Mouse (Mus musculus): Measurements from ENCODE around the gene Ccl25. TPM values are rescaled to one million over a fixed set of nuclear protein-coding genes. Genes with fewer than 3 reads are reported as not detected.
A peak's percentile ranks its signal among the peaks of the same experiment; 100 is the strongest.

Ccl25 gene
- polyA plus RNA-seq, 1 experiment from 2014 or later: 10.2 TPM

DNA sequence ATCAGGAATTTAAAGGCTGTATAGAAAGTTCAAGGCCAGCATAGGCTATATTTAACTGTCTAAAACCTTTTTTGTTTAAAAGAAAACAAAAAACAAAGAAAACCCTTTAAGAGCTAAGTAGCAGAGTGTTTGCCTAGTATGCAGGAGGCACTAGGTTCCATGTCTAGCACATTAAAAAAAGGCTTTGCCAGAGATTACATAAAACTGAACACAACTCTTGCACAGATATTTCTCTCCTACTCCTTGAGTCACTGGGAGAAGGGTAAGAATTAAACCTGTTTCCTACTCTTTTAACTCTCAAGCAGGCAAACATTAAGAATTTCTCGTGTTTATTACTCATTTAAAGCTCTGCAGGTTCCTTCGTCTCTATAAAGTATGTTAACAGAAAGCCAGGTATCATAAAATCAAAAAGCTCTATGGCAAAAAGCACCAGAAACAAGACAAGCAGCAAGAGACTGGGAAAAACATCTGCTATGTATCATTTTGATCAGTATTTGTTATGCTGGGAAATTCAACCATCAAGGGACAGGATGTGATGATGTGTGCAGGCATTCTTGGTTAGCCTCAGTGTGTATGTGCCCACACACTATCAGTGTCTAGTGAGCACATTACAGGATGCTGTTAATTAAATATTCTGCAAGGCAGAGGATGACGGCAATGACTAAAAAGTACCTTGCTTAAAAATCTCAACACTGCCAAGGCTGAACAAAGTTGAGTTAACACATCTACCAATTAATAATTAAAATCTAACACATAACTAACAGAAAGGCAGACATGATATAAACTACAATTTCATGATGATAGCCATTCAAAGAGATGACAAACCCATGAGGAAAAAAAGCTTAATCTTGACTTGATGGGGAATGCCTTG, 11.5 kb upstream of the Ccl25 start:
- no peaks in the 10 kb centered on the region for H3K4me1 ChIP-seq (ENCODE audit: control insufficient read depth, insufficient read depth, low read length)
- no peaks in the 10 kb centered on the region for H3K27me3 ChIP-seq (replicated peaks; ENCODE audit: control insufficient read depth, insufficient read depth, low read length)
- H3K4me3 ChIP-seq (ENCODE audit: low read depth, low read length): no peak overlapping the region
- DNase-seq (ENCODE audit: low spot score) (peak; percentile 13), ATAC-seq (ENCODE audit: low read depth) (no peak)
- H3K27ac ChIP-seq (replicated peaks; ENCODE audit: low read depth, low read length): no peak overlapping the region
- H3K4me2 ChIP-seq (ENCODE audit: low read depth, low read length): no peak overlapping the region
- no peak overlapping the region for H3K9ac ChIP-seq (ENCODE audit: low read depth, low read length)
- no peaks in the 10 kb centered on the region for H3K9me3 ChIP-seq (ENCODE audit: control insufficient read depth, low read length)
- H3K36me3 ChIP-seq (ENCODE audit: control insufficient read depth, insufficient read depth, low read length): peaks cover 38% of the 10 kb centered on the region
- 69% methylated on average over 3 of the region's 3 CpGs for WGBS

DNA sequence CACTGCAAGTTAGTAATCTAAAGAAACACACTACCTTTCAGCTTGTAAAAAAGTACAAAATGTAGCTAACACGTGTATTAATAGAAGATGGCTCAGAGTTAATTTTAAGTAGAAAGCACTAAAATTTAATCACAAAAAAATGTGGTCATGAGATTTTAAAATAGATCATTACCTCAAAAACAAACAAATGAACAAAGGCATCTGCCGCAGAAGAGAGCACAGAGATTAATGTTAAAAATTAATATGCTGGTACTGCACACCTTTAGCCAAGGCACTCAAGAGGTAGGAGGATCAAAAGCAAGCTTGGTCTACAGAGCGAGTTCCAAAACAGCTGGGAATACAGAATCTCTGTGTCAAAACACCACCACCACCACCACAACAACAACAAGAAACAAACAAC, 10.2 kb upstream of the Ccl25 start:
- no peak overlapping the region for H3K4me3 ChIP-seq (ENCODE audit: low read depth, low read length)
- ATAC-seq (ENCODE audit: low read depth) (no peak), DNase-seq (ENCODE audit: low spot score) (no peak)
- H3K36me3 ChIP-seq (ENCODE audit: control insufficient read depth, insufficient read depth, low read length): peaks cover 24% of the 10 kb centered on the region
- no peaks in the 10 kb centered on the region for H3K4me1 ChIP-seq (ENCODE audit: control insufficient read depth, insufficient read depth, low read length)
- no peaks in the 10 kb centered on the region for H3K27me3 ChIP-seq (replicated peaks; ENCODE audit: control insufficient read depth, insufficient read depth, low read length)
- no peak overlapping the region for H3K9ac ChIP-seq (ENCODE audit: low read depth, low read length)
- no peaks in the 10 kb centered on the region for H3K9me3 ChIP-seq (ENCODE audit: control insufficient read depth, low read length)
- no peak overlapping the region for H3K4me2 ChIP-seq (ENCODE audit: low read depth, low read length)
- H3K27ac ChIP-seq (replicated peaks; ENCODE audit: low read depth, low read length): no peak overlapping the region
- WGBS: 91% methylated on average over 3 of the region's 3 CpGs

DNA sequence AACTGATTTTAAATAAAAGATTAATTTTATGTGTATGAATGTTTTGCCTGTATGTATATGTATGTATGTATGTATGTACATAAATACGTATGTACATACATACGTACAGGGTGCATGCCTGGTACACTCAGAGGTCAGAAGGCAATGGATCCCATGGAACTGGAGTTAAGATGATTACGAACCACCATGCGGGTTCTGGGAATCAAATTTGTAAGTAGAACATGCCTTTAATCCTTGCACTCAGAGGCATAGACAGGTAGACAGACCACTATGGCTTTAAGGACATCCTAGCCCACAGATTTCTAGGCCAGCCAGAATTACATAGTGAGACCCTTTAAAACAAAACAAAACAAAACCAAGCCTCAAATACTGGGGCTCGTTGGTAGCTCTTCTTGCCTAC, 6.9 kb upstream of the Ccl25 start:
- Histone ChIP-seq H3K36me3 (ENCODE audit: control insufficient read depth, insufficient read depth, low read length) (peaks cover 22% of the 10 kb centered on the region), H3K27ac (replicated peaks; ENCODE audit: low read depth, low read length) (no peak overlapping the region), H3K9ac (ENCODE audit: low read depth, low read length) (no peak overlapping the region), H3K9me3 (ENCODE audit: control insufficient read depth, low read length) (no peaks in the 10 kb centered on the region), H3K4me3 (ENCODE audit: low read depth, low read length) (no peak overlapping the region), H3K4me2 (ENCODE audit: low read depth, low read length) (no peak overlapping the region), H3K27me3 (replicated peaks; ENCODE audit: control insufficient read depth, insufficient read depth, low read length) (no peaks in the 10 kb centered on the region), H3K4me1 (ENCODE audit: control insufficient read depth, insufficient read depth, low read length) (peaks cover 4% of the 10 kb centered on the region; the same call in 1 of the 2 replicates)
- ATAC-seq (ENCODE audit: low read depth): no peak
- no peak for DNase-seq (ENCODE audit: low spot score)
- WGBS: 93% methylated on average over 5 of the region's 5 CpGs

DNA sequence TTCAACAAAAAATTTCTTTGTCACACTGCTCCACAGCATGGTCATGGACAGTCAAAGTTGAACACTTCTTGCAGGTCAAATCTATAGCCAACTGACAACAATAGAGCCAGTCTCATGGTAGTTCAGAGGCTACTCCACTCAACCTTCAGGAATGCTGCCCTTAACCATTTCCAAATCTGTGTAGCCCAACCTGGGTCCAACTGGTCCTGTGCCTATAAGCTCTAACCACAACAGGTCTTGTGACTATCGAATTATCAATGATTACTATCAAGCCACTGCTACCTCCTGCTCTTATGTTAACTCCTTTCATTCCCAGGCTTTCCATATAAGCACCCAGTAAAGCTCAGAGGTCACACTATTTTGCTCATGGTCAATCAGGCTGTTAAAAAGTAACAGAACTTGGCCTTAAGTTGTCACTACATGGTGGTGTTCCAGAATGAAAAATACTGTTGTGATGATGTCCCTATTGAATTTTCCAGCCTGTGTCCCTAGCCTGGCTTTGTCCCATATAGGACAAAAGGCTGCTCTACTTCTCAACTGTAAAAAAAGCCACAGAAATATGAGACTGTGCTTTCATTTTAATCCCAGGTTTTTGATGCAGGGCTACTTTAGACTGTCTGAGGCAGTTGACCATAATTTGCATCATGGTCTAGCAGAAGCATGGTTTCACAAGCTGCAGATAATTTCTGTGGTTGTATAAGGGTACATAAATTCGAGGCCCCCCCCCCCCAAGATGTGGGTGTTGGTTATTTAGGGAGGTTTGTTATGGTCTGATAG, 6.0 kb upstream of the Ccl25 start:
- Histone ChIP-seq H3K4me1 (ENCODE audit: control insufficient read depth, insufficient read depth, low read length) (peaks cover 4% of the 10 kb centered on the region; the same call in 1 of the 2 replicates), H3K9ac (ENCODE audit: low read depth, low read length) (no peak overlapping the region), H3K27ac (replicated peaks; ENCODE audit: low read depth, low read length) (no peak overlapping the region), H3K4me2 (ENCODE audit: low read depth, low read length) (no peak overlapping the region), H3K4me3 (ENCODE audit: low read depth, low read length) (no peak overlapping the region), H3K36me3 (ENCODE audit: control insufficient read depth, insufficient read depth, low read length) (peaks cover 22% of the 10 kb centered on the region), H3K9me3 (ENCODE audit: control insufficient read depth, low read length) (no peaks in the 10 kb centered on the region), H3K27me3 (replicated peaks; ENCODE audit: control insufficient read depth, insufficient read depth, low read length) (no peaks in the 10 kb centered on the region)
- ATAC-seq (ENCODE audit: low read depth): no peak
- DNase-seq (ENCODE audit: low spot score): no peak
- WGBS: 80% methylated on average over 2 of the region's 2 CpGs

DNA sequence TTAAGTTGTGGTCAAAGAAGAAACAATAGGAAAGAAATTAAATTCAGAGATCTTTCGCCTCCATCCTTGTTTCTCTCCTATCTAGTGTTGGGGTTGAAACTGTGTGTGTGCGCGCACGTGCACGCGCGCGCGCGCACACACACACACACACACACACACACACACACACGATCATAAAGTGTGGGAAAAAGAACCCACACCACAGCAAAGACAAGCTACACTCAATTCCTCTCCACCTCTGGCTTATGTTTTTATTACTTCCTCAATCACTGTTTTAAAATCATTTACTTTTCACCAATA, 5.5 kb upstream of the Ccl25 start:
- no peak for DNase-seq (ENCODE audit: low spot score)
- Histone ChIP-seq H3K27ac (replicated peaks; ENCODE audit: low read depth, low read length) (no peak overlapping the region), H3K4me2 (ENCODE audit: low read depth, low read length) (no peak overlapping the region), H3K4me1 (ENCODE audit: control insufficient read depth, insufficient read depth, low read length) (peaks cover 4% of the 10 kb centered on the region; the same call in 1 of the 2 replicates), H3K36me3 (ENCODE audit: control insufficient read depth, insufficient read depth, low read length) (peaks cover 22% of the 10 kb centered on the region), H3K4me3 (ENCODE audit: low read depth, low read length) (no peak overlapping the region), H3K9me3 (ENCODE audit: control insufficient read depth, low read length) (no peaks in the 10 kb centered on the region), H3K27me3 (replicated peaks; ENCODE audit: control insufficient read depth, insufficient read depth, low read length) (no peaks in the 10 kb centered on the region), H3K9ac (ENCODE audit: low read depth, low read length) (no peak overlapping the region)
- WGBS: 98% methylated on average over 11 of the region's 11 CpGs
- ATAC-seq (ENCODE audit: low read depth): no peak

GRCm38 (mm10) chr8:4320404-4320803, 4.6 kb upstream of the Ccl25 start:
- no peak overlapping the region for H3K9ac ChIP-seq (ENCODE audit: low read depth, low read length)
- 93% methylated on average over 1 of the region's 1 CpGs for WGBS
- H3K4me1 ChIP-seq (ENCODE audit: control insufficient read depth, insufficient read depth, low read length): peaks cover 4% of the 10 kb centered on the region; the same call in 1 of the 2 replicates
- H3K27ac ChIP-seq (replicated peaks; ENCODE audit: low read depth, low read length): no peak overlapping the region
- H3K9me3 ChIP-seq (ENCODE audit: control insufficient read depth, low read length): no peaks in the 10 kb centered on the region
- H3K36me3 ChIP-seq (ENCODE audit: control insufficient read depth, insufficient read depth, low read length): peaks cover 22% of the 10 kb centered on the region
- no peaks in the 10 kb centered on the region for H3K27me3 ChIP-seq (replicated peaks; ENCODE audit: control insufficient read depth, insufficient read depth, low read length)
- H3K4me2 ChIP-seq (ENCODE audit: low read depth, low read length): no peak overlapping the region
- H3K4me3 ChIP-seq (ENCODE audit: low read depth, low read length): no peak overlapping the region
- ATAC-seq (ENCODE audit: low read depth): no peak
- DNase-seq (ENCODE audit: low spot score): no peak

GRCm38 (mm10) chr8:4321031-4321430, 4.0 kb upstream of the Ccl25 start:
- Histone ChIP-seq H3K9ac (ENCODE audit: low read depth, low read length) (no peak overlapping the region), H3K36me3 (ENCODE audit: control insufficient read depth, insufficient read depth, low read length) (peaks cover 22% of the 10 kb centered on the region), H3K4me3 (ENCODE audit: low read depth, low read length) (no peak overlapping the region), H3K27ac (replicated peaks; ENCODE audit: low read depth, low read length) (no peak overlapping the region), H3K4me1 (ENCODE audit: control insufficient read depth, insufficient read depth, low read length) (peaks cover 7% of the 10 kb centered on the region; the same call in 1 of the 2 replicates), H3K9me3 (ENCODE audit: control insufficient read depth, low read length) (no peaks in the 10 kb centered on the region), H3K4me2 (ENCODE audit: low read depth, low read length) (no peak overlapping the region), H3K27me3 (replicated peaks; ENCODE audit: control insufficient read depth, insufficient read depth, low read length) (no peaks in the 10 kb centered on the region)
- 69% methylated on average over 2 of the region's 2 CpGs for WGBS
- ATAC-seq (ENCODE audit: low read depth) (no peak), DNase-seq (ENCODE audit: low spot score) (no peak)

- Histone ChIP-seq H3K9ac (ENCODE audit: low read depth, low read length) (0 out of 2 replicates have a peak overlapping the region, but pooled peaks have one; percentile 3), H3K4me3 (ENCODE audit: low read depth, low read length) (no peak overlapping the region), H3K9me3 (ENCODE audit: control insufficient read depth, low read length) (no peaks in the 10 kb centered on the region), H3K36me3 (ENCODE audit: control insufficient read depth, insufficient read depth, low read length) (peaks cover 22% of the 10 kb centered on the region), H3K27me3 (replicated peaks; ENCODE audit: control insufficient read depth, insufficient read depth, low read length) (no peaks in the 10 kb centered on the region), H3K27ac (replicated peaks; ENCODE audit: low read depth, low read length) (no peak overlapping the region), H3K4me1 (ENCODE audit: control insufficient read depth, insufficient read depth, low read length) (peaks cover 9% of the 10 kb centered on the region; the same call in 1 of the 2 replicates), H3K4me2 (ENCODE audit: low read depth, low read length) (peak overlapping the region; percentile 91; the same call in 1 of the 2 replicates)
- DNase-seq (ENCODE audit: low spot score): peak; percentile 81
- 25% methylated on average over 2 of the region's 2 CpGs for WGBS
- ATAC-seq (ENCODE audit: low read depth): no peak
Measured at GRCm38 (mm10) chr8:4322470-4322869, 2.5 kb upstream of the Ccl25 start.
